Mouse (Mus musculus): ENCODE results near the gene Trpv1.

The Trpv1 gene

GRCm38 (mm10) chr11:73235990-73236701 lies 2.1 kb downstream of the Trpv1 start:
- DNase-seq (ENCODE audit: low read depth, low spot score): no peak

- no peak for DNase-seq (ENCODE audit: low read depth, low spot score)
Measured at GRCm38 (mm10) chr11:73236731-73237130, 2.6 kb downstream of the Trpv1 start.

- no peak for DNase-seq (ENCODE audit: low read depth, low spot score)
Measured at GRCm38 (mm10) chr11:73242199-73242598, 8.1 kb downstream of the Trpv1 start.

- no peak for DNase-seq (ENCODE audit: low read depth, low spot score)
Measured at GRCm38 (mm10) chr11:73242777-73243176, 8.7 kb downstream of the Trpv1 start.

GRCm38 (mm10) chr11:73257362-73257945 lies 23.4 kb downstream of the Trpv1 start:
- no peak for DNase-seq (ENCODE audit: low read depth, low spot score)

GRCm38 (mm10) chr11:73258664-73259063 lies 24.6 kb downstream of the Trpv1 start:
- DNase-seq (ENCODE audit: low read depth, low spot score): no peak

GRCm38 (mm10) chr11:73260457-73260856 lies 26.4 kb downstream of the Trpv1 start:
- DNase-seq (ENCODE audit: low read depth, low spot score): no peak

GRCm38 (mm10) chr11:73261385-73261784 lies 27.3 kb downstream of the Trpv1 start:
- DNase-seq (ENCODE audit: low read depth, low spot score): no peak

GRCm38 (mm10) chr11:73267267-73267666 lies 33.2 kb downstream of the Trpv1 start, which contains the start of gene Trpv3:
Trpv3 (plus strand) TSS chr11:73267388.
- DNase-seq (ENCODE audit: low read depth, low spot score): no peak

GRCm38 (mm10) chr11:73274821-73275220 lies 40.7 kb downstream of the Trpv1 start:
- no peak for DNase-seq (ENCODE audit: low read depth, low spot score)

GRCm38 (mm10) chr11:73280710-73281109 lies 46.6 kb downstream of the Trpv1 start:
- DNase-seq (ENCODE audit: low read depth, low spot score): no peak

GRCm38 (mm10) chr11:73281528-73282027 lies 47.5 kb downstream of the Trpv1 start:
- DNase-seq (ENCODE audit: low read depth, low spot score): peak; percentile 81

GRCm38 (mm10) chr11:73283369-73283768 lies 49.3 kb downstream of the Trpv1 start:
- no peak for DNase-seq (ENCODE audit: low read depth, low spot score)

- no peak for DNase-seq (ENCODE audit: low read depth, low spot score)
Measured at GRCm38 (mm10) chr11:73283926-73284325, 49.8 kb downstream of the Trpv1 start.

GRCm38 (mm10) chr11:73284351-73284750 lies 50.3 kb downstream of the Trpv1 start:
- no peak for DNase-seq (ENCODE audit: low read depth, low spot score)

GRCm38 (mm10) chr11:73289621-73290020 lies 55.5 kb downstream of the Trpv1 start:
- no peak for DNase-seq (ENCODE audit: low read depth, low spot score)

- DNase-seq (ENCODE audit: low read depth, low spot score): no peak
Measured at GRCm38 (mm10) chr11:73303123-73303522, 69.0 kb downstream of the Trpv1 start.

All from WW6 (cell line).